Mouse (Mus musculus) A20 (cell line): ENCODE results near the gene Ubxn6.
A peak's percentile ranks its signal among the peaks of the same experiment; 100 is the strongest.

Experiments
- DNase-seq: peaks from one replicate; pipeline ENCODE4 v3.0.0-alpha.2; 2011; ENCODE audit warnings: low read depth, low spot score

The Ubxn6 gene

GRCm38 (mm10) chr17:56024931-56025330, 49.9 kb downstream of the Ubxn6 start:
- DNase-seq, result no peak

- no peak for DNase-seq
Measured at GRCm38 (mm10) chr17:56024476-56024875, 50.4 kb downstream of the Ubxn6 start.

- no peak for DNase-seq
Measured at GRCm38 (mm10) chr17:56023386-56023785, 51.4 kb downstream of the Ubxn6 start.

GRCm38 (mm10) chr17:56022989-56023290, 51.9 kb downstream of the Ubxn6 start:
- no peak for DNase-seq

- DNase-seq, result no peak
Measured at GRCm38 (mm10) chr17:56022131-56022988, 52.5 kb downstream of the Ubxn6 start.

- DNase-seq, result no peak
Measured at GRCm38 (mm10) chr17:56021161-56021910, 53.5 kb downstream of the Ubxn6 start.

GRCm38 (mm10) chr17:56020400-56021084, 54.3 kb downstream of the Ubxn6 start:
- DNase-seq, result no peak

GRCm38 (mm10) chr17:56018347-56019131, 56.3 kb downstream of the Ubxn6 start:
- DNase-seq, result peak; percentile 45

- no peak for DNase-seq
Measured at GRCm38 (mm10) chr17:56017848-56018247, 57.0 kb downstream of the Ubxn6 start.
